Mouse (Mus musculus) cerebellum, adult (tissue): ENCODE measurements around the gene Cntn1.

ENCODE experiments used
- ATAC-seq: cut with Nextera tagmentation; 2 replicates; pipeline ENCODE4 v1.9.2; 2017; ENCODE audit warnings: mild to moderate bottlenecking, moderate library complexity, mixed read lengths; ENCODE audit not compliant: insufficient number of reproducible peaks, low FRiP score, low TSS enrichment

Cntn1 gene

DNA sequence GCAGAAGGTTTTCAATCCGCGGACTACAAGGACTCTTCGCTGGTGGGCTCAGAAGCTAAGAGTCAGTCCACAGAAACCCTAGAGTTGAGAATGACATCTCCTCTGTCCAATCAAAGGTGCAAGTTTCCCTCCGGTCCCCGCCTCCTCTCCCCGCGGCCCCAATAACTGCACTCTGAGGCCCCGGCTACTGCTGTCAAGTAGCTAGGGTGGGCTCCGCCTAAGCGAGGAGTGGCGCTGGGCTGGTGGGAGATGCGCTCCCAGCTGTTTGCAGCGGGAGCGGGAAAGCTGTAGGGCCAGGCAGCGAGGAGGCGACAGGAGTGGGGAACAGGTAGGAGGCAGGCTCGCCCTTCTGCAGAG is at the start of gene Cntn1:
Cntn1 (plus strand) TSS at position 170 of the 357 bp plus-strand sequence.
- peak; percentile 89 for ATAC-seq

DNA sequence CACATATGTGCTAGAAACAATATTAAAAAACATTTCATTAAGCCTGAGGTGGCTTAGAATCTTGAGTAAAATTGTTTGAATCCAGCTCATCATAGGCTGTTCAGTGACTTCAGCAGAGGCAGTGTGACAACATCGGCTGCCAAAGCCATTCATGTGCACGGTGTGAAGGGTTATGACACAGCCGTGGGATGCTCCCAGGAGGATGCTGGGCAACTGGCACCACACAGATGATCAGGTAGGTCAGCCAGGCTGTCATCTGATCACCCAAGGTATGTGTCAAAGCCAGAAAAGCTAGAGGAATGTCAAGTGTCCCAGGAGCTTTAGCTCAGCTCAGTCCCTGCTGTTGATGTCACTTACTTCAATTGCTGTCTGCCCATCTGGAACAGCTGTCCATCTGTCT is 49.5 kb upstream of the Cntn1 start:
- ATAC-seq, result no peak

DNA sequence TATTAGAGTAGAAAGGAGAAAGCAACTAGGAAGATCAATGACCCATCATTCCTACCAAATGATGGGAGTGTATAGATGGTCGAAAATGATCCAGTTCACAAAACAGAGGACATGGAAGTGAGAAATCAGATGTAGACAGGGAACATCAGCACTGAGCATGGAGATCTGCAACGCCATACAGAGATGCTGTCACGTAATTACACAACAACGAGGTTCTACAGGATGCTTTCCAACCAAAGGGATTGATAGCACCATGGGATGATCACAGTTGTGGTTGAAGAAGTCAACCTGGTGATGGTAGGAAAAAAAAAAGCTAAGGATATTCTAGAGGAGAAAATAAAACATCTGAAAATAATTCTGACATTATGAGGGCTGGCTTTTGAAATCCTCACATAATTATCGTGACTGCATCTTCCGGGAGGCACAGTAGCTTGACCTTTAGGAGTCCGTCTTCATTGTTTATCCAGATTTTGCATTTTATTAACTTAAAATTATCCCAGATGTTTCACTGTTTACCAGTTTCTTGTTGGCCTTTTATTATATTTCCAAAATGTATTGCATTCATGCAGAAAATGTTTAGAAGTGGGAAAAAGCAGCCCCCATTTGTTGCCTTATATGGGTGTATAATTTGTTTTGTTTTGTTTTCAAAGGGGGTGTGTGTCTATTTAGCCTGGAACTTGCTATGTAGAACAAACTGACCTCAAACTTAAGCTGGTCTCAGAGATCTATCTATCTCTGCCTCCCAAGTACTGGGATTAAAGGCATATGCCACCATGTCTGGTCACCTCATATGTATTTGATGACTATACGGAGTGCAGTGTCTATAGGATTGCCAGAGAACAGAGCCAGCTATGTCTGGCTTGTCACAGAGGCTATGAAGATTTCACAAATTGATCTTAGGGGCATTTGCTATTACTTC is 38.5 kb upstream of the Cntn1 start:
- ATAC-seq, result no peak

DNA sequence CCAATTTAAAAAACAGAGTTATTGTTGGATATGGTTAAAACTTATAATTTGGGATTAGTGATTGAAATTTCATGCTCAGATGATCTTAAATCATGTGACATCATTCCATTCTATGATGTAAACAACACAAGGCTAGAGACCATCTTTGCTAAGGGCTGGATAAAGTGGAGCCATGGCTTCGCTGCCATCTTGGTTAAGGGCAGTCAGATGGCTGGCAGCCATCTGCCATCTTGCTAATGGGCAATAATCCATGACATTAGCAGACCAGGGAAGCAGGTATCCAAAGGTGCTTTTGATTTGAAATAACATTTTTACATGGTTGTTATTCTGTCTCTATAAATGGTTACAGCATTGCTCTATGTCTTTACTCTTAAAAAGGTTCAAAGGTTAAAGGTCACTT is 16.9 kb upstream of the Cntn1 start:
- ATAC-seq, result no peak

DNA sequence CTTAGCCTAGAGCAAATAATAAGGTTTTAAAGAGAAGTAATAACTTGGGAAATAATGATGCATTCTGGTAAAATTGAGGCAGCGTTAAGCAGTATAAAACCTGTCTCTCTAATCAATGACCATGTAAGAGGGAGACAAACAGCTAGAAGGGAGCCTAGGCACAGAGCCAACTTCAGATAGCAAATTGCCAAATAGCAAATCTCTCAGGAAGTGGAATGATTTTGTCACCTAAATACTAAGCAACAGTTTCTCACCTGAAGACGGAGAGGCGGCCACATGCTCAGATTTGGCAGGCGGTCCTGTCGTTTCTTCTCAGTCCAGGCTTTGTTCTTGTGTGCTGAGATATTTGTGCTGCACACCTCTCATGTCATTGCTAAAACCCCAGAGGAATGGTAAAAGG is 8.4 kb upstream of the Cntn1 start:
- ATAC-seq, result no peak

DNA sequence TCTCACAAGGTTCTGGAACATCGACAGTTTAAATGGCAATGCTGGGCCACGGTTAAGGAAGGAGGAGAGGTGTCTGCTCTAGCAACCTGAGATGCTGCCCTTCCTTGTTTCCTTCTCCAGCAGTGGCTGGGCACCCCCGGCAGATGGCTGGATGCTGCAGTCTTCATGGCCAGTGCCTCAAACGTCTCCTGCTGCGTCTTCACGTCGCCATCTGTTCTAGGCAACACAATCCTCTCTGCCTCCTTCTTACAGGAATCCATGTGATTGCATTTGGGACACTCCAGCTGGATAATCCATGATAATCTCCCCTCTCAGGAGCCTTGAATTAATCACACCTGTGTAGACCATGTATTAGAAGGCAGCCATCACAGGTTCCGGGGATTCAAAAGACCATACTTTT is 4.9 kb upstream of the Cntn1 start:
- ATAC-seq, result peak; percentile 56

DNA sequence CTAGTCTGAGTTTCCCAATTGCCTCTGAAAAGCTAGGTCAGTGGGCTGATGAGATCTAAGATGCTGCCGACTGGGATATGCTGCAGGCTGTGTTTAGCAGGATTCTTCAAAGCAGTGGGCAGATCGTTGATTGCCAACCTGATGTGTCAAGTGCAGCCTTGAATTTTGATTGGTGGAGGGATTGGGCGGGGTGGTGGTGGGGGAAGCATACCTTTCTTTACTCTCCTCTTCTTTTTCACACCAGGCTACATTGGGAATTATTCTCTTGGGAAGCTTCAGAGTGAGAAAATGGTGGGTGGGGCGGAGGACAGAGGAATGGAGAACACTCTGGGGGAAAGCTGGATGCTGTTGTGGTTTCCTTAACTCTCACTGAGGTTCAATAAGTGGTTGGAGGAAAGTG is 2.9 kb upstream of the Cntn1 start:
- ATAC-seq, result no peak

DNA sequence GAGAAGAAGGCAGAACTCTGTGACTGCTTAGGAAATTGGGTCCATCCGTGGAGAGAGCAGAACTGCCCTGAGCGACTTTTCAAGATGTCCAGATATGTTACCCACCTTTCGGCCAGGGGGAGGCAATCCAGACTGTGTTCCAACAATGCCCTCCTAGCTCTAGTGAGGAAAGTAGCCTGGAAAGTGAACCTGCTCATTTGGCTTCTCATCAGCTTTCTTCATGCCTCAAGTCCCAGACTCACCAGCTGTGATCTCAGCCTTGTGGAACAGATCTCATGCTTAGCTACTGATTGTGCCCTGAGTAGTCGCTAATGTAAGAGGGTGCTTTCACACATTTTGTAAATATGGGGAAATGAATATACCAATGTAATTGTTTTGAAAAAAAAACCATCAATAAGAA is 2.4 kb upstream of the Cntn1 start:
- ATAC-seq, result no peak

DNA sequence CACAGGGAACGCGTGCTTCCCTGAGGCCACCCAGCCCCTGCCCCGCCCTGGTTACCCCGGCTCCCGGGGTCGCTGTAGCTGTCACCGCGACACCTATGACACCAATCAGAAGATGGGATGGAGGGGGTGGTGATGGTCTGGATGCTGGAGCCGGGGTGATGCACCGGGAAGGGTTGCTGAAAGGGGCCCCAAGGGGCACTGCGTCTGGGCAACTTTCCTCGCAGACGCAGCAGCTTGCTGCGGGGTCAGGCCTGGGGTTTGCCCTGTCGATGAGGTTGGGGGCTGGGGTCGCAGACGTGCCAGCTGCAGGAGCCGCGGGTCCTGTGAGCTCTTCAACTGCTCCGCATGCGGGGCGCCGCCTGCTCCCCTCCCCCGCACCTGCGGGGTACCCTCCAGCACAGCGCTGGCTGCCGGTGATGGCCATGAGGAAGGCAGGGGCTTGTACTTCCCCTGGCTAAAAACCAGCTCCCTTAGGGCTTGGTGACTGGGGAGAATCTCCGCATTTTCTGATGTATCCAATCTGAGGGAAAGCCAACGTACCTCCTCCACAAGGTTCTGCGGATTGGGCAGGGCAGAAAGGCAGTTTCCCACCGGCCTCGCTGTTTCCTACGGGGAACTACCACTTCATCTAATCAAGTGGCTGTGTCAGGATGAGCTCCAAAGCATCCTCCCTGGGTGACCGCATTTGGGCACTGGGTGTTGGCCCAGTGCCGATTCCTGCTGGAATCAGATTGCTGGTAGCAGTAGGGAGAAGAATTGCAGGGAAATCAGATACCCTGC is 578 bp downstream of the Cntn1 start:
- ATAC-seq, result peak; percentile 75

DNA sequence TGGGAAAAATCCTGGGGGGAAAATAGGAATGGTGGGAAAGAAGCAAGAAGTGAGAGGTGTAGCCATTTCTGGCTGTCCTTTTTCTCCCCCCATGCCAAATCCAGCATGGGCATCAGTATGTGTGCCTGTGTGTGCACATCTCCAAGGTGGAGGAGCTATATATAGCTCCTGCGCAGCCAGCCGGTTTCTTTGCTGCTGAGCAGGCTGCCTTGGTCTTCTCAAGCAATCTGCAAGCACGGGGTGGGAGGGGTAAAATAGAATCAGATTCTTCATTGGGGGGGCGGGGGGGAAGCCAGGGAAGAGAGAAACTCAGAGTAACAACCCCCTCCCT is 1.1 kb downstream of the Cntn1 start:
- peak; percentile 78 for ATAC-seq

DNA sequence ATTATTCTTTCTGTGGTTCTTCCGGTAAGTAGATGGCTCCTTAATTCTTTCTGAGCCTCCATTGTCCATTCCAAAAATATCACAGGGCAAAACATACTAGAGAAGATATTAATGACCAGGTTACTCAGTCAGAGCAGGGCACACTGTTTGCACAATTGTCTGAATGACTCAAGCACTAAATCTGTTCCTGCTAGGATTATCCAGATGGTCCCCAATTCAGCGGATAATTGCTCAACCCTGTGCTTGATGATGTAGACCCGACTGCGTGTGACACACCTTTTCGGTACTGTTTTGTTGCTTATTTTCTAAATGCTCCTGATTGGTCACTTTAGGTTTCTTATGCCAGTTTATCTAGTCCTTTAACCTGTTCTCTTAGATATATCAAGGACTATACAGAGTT is 6.6 kb downstream of the Cntn1 start:
- ATAC-seq, result peak; percentile 79; the same call in 1 of the 2 replicates

DNA sequence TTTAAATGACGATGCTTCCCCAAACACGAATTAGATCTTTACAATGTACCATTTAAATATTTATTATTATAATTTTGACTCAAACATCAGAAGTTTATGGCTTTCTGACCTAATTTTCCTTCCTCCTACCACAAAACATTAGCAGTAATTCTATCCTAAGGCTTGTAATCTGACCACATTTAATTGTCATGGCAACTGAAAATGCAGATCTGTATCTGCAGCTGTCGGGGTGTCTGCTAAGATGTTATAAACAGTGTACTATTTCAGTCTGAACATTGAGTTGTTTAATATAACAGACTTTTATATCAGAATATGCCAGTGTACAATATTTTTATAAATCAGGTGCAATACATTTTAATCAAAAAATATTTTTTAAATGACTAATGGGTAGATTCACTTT is 10.0 kb downstream of the Cntn1 start:
- no peak for ATAC-seq

DNA sequence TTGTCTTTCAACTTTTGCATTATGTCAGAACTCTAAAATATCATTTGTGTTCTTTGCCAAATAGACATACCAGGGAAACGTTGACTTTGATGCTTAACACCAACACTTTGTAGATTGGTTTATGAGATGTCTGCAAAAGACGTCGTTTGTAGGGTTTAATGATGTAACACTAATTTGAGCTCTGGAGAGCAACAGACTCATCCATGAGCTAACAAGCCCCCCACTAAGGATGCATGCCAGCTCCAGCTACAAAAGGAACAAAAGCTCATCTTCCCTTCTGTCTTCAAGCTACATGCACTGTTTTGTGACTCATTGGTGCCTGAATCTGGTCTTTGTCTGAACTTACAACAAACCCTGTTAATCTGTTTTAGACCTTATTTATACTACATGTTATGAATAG is 28.5 kb downstream of the Cntn1 start:
- ATAC-seq, result no peak

DNA sequence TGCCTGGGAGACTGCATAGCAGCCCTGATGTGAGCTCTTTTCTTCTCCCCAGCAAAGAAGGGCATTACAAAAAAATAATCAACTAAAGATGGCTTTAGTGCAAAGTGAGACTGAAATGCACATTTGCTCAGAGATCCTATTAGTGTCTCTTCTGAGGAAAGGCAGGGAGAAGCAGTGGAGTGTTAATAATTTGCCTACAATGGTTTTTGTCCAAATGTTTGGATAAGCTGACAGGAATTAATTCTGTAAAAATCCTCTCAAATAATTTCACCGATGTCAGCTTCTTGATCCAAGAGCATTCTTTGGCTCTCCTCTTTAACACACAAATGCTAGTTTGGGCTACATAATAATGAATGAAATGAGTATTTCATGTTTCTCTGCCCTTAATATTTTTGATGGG is 34.9 kb downstream of the Cntn1 start:
- 0 out of 2 replicates have a peak, but pooled peaks have one; percentile 20 for ATAC-seq

DNA sequence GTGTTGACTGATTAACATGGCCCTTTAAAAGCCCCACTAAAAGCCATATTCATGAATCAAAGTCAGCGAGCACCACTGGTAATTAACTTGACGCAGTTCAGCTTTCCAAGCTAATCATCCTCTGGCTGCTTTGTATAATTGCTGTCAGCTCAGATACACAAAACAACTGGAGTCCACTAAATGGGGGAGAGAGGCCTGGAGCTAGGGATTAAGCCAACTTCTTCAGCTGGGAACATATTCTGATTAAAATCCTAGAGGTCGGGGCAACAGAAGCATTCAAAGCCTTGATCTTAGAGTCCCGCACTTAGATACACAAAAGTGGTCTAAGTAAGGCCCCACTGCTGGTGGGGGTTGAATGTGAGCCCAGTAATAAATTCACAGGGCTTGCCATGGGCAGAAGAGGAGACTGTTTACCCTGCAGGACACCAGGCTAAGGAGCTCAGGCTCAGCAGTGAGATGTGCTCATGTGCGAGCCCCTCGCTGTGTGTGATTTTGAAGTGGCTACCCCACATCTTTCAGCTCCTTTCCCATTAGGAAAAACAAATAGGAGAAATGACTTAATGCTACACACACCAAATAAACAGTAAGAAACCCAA is 36.8 kb downstream of the Cntn1 start:
- ATAC-seq, result no peak

DNA sequence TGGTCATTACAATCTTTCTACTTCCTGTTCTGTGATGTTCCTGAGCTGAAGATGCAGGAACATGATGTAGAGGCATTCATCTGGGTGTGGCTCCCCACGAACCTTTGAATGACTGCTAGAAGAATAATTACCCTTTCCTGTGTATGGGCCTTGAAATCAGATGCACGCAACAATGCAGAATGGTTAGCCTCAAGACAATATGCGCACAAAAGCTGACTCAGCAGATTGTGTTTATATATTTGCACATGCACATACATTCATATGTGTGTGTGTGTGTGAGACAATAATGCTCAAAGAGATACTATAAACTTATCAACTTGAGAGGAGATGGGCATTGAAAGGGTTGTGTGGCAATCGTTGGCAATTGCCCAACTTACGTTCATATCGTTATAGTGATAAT is 39.8 kb downstream of the Cntn1 start:
- ATAC-seq, result no peak

DNA sequence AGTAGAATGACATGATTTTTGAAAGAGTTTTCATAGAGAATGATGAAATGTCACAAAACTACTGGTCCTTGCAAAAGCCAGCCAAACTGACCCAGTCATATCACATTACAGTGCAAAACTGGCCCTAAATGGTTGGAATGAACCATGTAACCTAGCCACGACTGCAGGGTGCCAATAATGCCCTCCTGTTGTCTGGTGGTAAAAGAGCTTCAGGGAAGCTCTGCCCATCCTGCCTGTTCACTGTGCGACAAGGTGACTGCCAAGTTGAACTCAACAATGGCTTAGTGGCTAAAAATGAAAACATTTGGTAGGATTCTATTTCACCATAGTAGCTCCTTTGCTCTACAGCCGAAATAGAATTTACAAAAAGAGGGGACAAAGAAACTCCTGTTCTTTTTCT is 41.1 kb downstream of the Cntn1 start:
- ATAC-seq, result peak; percentile 58; the same call in 1 of the 2 replicates

DNA sequence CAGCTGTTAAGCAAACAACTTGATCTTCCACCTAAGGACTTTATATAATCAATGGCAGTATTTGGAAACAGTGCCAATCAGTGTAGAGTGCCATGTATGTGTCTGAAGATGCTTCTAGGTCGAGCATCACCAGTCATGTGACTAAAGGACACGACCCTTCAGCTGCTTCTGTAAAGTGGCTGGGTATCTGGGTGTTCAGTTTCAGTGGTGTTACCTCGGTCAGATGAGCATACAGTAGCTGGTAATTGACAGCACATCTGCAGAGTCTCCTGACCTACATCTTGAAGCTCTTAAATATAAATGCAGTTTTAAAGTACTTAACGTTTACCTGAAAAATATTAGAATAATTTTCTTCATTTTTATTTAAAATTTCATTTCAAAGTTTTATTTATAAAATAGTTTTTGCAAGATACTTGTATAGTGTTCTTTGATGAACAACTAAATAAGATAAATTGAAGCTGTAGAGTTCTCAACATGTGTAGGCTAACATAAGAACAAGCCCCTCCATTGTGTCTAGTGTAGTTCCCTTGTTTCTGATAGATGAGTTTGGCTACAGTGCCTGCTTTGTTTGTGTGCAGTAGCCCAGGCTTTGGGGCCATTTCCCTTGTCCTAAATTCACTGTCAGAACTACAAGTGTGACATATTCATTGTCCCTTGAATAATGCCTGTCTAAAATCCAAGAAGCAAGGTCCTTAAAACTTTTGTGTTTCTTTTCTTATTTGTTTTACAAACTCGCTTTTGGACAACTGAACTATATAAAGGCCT is 48.6 kb downstream of the Cntn1 start:
- ATAC-seq, result no peak

DNA sequence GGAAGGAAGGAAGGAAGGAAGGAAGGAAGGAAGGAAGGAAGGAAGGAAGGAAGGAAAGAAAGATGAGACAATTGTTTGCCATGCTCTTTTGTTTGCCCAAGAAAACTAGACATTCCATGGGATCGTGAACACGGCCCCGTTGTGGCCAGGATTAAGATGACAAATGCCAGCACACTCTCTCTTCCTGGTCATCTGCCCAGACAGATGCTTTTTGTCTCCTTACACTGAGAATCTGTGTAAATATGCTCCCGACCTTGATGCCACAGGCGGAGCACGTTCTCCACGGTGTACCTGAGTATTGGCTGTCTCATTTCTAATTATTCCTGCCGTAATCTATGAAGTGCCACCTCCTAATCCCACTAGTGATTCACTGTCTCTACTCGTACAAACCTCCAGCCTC is 51.0 kb downstream of the Cntn1 start:
- ATAC-seq, result peak; percentile 15; the same call in 1 of the 2 replicates

DNA sequence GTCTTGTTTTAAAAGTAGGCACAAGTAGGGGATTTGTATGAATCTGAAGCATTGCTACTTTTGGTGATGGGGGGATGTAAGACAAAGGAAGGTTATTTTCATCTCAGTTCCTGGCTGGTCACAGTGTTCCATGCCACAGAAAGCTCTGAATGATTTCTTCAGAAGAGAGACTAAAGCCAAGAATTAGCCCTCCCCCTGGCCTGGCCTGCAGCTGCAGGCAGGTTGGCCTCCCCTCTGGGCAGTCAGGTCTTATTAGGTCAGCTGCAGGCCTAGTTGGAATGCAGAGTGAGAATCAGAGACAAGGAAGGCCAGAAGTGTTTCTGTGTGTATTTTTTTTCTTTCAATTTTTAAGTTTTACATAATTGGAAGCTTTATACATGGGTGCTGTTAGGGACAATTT is 61.5 kb downstream of the Cntn1 start:
- ATAC-seq, result peak; percentile 61; the same call in 1 of the 2 replicates

DNA sequence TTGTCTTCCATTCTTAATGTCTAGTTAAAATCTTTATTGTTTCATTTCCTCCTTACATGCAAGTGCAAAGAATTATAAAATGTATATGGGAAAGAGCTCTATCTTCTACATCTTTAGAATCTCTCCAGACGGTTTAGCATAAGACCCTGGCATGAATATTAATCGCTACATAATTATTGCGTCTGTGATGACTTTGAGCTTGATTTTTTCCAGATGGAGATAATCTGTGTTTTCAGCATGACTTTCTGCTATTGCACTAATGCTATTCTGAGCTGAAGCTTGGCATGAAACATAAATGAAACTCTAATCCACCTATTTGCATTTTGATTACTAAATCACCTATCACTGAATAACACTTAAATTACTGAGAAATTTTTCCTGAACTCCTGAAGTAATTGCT is 82.0 kb downstream of the Cntn1 start:
- no peak for ATAC-seq
